Mouse (Mus musculus) spleen, postnatal 10 days (tissue): ENCODE data around the gene Rasgef1b.
"Not testable (repeated sequence)": the region's sequence is repeated elsewhere in the genome, so short reads cannot be mapped to it uniquely, and the experiment has no call there.

ENCODE experiments used
- DNase-seq, 2 experiments: peaks; one replicate each; pipeline ENCODE4 v3.0.0; 2021 to 2022; ENCODE audit warnings: low spot score in 2 of 2

Rasgef1b gene

DNA sequence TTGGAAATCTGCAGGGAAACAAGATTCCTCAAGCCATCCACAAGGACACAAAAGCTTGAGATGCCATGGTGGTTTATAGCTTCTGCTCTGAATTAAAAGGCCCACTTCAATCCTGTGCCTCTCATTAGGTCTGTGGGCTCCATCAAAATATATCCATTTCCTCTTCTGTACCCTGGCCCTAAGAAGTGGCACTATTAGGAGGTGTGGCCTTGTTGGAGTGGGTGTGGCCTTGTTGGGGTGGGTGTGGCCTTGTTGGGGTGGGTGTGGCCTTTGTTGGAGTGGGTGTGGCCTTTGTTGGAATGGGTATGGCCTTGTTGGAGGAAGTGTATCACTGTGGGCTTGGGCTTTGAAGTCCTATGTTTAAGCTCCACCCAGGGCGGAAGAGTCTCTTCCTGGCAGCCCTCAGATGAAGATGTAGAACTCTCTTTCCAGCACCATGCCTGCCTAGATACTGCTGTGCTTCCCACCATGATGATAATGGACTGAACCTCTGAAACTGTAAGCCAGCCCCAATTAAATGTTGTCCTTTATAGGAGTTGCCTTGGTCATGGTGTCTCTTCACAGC lies 512.2 kb downstream of the Rasgef1b start:
- DNase-seq = not testable (repeated sequence)

DNA sequence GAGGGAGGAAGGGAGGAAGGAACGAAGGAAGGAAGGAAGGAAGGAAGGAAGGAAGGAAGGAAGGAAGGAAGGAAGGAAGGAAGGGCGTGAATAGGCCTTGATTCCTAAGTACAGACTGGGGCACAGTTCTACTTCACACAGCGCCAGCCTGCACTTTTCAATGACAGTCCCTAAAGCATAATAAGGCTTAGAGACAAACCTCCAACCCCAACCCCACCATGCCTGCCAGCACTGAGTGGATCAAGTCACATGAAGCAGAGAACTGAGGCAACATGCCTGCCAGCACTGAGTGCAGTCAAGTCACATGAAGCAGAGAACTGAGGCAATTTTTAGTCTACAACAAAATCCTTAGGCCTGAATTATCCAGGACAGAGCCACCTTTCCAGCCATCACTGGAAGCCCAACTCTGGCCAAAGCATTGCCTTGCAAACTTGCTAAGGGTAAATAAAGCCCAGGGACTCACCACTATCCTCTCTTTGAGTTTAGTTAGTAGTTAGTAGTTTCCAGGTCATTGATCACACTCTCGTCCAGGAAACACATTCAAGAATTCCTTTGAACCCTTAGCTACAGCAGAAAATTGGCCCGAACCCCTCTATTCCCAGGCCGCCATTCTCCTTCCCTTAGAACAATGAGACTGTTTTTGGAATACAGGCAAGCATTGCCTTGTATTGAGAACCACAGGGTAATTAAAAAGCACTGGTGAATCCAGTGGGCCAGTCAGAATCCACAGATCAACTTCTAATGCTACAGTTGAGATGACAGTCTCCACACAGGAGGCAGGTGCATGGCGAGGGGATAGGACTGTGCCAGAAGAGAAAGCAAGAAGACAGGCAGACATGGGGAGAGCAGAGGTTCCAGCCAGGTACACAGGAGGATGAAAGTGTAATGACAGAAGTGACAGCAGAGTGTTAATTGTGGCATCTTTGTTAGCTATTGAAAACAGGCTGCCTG lies 513.4 kb downstream of the Rasgef1b start:
- DNase-seq = no peak

DNA sequence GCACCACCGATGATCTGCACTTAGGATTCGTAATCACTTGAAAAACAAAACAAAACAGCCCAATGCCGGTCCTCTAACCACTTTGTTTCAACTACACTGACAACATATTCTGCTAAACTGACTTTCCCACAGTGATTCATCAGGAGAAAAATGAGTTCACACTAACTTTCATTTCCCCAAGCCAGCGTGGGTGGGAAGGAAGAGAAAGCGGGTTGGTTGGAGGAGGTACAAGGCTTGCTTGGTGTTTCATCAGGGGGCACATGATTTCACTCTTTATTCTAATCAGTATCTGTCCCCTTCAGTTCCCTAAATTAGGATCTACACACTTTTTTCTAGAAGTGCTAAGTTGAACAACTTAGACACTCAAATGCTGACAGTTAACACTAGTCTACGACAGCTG lies 514.5 kb downstream of the Rasgef1b start:
- no peak for DNase-seq

DNA sequence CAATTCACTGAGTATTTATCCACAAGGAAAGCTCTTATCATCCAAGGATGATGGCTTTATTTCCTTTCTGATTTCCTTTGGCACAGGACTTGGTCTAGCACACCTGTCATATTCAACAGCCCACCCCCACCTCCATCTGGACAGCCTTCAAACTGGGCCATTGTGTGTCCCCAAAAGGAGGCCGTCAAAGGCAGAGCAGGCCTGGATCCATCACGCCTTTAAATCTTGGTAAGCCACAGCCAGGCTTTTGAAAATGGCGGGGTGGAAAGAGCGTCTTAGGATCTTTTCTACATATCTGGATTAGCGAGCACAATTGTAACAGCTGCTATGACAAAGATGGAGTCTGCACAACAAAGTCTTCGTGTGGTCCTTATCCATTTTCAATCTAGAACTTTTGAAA lies 515.7 kb downstream of the Rasgef1b start:
- DNase-seq = no peak

DNA sequence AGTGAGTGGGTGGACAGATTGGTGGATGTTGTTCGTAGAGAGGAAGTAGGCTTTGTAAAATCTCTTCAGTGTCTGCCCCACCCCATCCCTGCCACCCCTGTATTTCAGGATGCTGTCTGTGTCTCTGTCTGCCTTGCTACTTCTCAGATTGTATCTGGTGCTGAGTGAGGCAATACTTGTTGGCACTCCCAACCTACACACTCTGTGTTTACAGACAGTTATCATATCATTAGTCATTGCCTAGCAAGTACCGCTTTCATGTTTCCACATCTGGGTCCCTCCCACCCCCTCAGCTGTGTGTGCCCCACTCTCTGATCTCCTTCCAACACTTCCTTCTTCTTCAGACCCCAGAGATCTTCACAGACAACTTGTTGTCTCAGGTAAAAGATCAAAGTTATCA lies 525.4 kb downstream of the Rasgef1b start:
- DNase-seq = no peak

DNA sequence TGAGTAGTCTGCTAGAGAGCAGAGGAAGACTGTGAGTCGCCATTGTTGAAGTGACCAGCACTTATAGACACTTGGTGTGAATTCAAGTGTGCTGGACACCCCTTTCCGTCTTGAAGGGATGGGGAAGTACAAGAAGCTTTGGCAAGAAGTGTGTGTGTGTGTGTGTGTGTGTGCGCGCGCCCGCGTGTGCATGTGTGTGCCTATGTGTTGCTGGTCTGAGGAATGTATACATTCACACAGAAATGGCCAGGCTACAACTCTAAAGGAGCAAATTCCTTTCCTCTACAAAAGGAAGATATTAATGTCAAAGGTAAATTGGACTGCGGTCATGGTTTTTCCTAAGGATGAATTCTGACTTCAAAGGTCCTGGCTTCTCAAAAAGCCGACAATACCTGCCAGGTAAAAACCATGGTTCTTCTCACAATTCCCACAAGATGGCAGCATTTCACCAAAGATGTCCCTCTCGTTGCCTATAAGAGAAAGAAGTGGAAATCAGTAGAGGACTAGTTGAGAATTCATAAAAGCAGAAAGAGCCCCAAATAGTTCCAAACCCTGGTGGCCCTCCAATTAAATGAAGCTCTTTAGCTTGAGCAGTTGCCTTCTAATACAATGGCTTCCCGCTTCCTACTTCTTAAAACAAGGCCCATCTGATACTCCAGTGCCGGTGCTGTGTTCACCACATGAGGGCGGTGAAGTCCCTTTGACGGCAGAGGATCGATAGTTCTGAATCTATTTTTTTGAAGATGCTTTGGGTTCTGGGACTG lies 526.6 kb downstream of the Rasgef1b start:
- DNase-seq = peak; percentile 5 to 39

DNA sequence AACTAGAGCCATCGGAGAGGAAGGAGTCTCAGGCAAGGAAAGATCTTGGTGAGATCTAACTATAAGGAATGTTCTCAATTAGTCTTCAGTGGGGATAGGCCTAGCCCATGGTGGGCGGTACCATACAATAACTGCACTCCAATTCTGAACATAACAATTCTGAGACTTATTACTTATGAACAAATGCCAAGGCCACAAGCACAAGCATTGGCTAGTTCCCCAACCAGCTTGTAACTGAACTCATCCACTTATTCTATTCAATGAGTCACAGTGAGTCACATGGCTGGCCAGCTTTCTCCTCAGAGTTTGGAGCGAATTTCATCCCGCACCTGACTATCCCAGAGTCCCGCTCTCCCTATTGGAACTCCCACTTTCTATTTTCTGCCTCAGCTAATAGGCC lies 533.4 kb downstream of the Rasgef1b start:
- no peak for DNase-seq

DNA sequence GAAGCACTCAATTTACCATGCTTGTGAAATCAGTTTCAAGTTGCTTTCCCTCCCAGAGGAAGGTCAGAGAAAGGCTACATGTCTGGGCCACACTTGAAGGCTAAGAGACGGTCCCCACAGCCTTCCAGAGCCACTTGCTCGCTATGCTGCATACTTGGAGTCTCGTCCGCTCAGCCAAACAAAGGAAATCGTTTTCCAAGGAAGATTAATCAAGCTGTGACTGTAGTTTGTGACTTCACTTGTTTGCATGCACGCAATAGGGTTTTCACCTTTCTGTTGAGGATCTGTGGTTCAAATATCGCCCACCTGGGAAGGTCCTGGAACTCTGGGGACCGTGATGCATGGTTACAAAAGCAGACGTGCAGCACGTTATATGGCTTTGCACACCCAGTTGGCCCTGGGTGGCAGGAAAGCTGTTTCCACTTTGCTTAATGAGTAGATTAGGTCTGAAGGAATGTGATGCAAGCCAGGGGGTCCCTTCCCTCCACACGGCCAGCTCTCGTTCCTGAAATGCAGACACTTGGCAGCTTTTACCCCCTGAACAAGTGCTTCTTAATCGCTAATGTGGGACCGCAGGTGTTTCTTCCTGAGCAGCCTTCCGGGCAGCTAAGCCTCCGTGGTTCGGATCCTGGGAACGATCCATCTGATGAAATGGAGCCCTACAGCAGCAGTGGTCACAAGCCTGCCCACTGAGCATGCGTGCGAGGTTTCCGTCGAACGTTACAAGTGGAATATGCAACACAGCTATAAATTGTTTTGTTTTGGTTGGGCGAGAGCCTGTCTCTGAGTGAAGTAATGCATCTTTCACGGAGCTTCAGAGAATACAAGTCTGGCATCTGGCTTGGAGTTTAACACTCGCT lies 537.7 kb downstream of the Rasgef1b start:
- no peak for DNase-seq

DNA sequence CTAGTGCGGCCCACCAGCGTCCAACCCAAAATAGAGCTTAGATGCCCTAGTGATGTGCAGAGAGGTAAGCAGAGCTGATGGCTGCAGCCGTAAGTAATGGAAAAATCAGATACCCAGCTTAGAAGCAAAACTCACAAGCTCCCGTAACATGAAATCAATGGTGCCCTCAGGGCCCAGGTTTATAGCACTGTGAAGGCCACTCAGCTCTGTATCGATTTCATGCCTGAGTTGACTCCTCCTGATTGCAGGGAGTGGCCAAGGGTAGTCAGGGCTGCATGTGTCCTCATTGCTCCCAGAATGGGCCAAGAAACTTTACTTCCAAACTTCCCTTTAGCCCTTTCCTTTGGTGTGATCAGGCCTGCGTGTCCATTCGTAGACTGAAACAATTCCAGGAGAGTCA lies 545.2 kb downstream of the Rasgef1b start:
- DNase-seq = no peak

DNA sequence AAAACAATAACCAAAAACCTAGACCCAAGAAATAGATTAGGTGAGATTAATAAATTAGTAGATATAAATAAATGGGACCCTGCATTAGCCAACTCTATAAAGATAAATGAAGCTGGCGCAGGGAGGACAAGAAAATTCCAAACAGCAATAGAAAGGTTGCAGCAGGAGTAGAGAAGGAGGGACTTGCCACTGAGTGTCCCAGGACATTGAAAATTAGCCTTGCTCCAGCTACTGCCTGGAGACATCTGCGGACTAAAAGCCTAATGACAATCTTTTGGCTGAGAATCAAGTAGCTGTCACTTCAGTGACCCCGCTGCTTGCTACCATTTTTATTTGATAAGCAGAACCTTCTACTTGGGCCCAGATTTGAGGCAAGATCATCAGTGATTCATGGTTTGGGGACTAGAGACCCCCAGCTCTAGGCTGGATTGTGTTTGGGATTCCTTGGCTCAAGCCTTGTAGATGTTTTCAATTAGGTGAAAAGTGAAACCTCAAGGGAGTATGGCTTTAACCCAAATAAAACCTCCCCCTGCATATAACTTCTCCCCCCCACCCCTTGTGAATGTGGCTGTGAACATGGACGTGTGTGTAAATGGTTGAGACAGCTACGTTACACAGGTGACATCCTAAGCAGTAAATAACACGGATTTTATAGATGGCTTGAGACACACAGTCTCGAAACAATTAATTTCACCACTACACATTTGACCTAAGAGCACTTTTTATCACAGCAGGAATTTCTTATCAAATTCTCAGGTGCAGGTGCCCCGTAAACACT lies 554.1 kb downstream of the Rasgef1b start:
- DNase-seq = no peak

DNA sequence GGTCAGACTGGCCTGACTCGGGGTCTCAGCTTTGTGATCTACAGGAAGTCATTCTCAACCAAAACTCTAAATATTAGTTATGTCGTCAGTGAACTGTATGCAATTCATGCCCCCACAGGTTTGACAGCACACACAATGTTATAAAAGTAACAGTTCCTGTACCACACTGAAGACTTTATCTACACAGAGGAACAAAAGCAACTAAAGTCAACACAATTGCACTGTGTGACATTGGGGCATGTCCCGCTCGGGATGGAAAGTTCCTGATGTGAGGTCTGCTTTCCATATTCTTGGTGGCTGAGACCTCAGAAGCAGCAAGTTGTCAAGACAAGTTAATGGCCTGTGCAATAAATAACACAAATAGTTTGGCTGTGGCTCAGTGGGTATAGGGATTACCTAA lies 559.0 kb downstream of the Rasgef1b start:
- DNase-seq = no peak

DNA sequence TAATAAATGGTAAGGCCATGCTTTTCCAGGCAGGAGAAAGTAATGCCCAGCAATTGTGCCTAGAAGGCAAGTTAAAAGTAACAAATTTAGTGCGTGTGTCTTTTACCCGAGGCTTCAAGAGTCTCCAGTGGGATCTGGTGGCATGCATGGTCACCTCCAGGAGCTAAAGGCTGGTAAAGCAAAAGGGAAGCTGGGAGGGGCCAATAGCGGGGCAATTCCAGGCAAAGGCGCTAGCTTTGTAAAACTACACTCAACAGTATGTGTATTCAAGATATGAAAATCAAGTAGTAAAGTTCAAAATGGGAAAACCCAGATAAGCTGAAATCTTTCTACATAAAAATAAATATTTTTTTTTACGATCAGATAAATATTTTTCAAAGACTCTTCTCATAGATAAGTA lies 561.1 kb downstream of the Rasgef1b start:
- no peak for DNase-seq
